Mouse (Mus musculus): Measurements from ENCODE around the gene Tmem204. TPM values are rescaled to one million over a fixed set of nuclear protein-coding genes. Genes with fewer than 3 reads are reported as not detected.

The Tmem204 gene
- total RNA-seq, 1 experiment from 2014 or later, result not detected

DNA sequence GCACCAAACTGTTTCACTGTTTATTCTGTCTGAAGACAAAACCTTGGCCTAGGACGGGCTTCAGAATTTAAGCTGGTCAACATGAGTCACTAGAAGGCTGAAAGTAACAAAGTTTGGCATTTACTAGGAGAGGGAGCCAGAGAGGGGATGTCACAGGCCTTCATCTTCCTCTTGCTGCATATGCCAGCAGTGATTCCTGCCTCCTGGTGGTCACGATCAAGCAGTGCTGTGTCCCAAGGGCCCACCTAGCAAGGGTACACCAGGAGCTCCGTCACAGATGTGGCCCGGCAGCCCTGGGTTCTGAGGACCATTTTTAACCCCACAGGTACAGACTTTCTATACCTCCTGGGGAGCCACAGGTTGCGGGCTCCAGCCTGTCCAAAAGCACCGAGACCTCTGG, 26.4 kb downstream of the Tmem204 start:
- ATAC-seq (replicated peaks in 1 of 2; ENCODE audit: insufficient read depth in 1 of 2, low FRiP score in 2 of 2, low TSS enrichment in 1 of 2, low read depth in 1 of 2, poor library complexity in 2 of 2, severe bottlenecking in 2 of 2), result no peak

DNA sequence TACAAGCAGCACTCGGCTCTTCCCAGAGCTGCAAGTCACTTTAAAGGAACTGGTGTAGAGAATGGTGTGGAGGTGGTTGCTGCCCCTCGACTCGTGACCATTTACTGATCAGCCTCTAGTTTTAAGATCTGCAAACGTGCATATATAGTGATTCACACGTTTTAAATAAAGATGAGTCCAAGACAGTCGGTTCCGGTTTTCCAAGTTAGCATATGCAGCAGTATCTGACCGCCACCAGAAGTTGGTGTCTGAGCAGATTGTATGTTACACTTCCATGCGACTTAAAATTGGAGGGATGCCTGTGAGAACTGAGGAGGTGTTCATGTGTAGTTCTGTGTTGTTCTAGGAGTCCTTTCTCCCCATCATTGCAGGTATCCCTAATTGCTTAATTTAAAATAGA, 30.1 kb downstream of the Tmem204 start:
- no peak for ATAC-seq (replicated peaks in 1 of 2; ENCODE audit: insufficient read depth in 1 of 2, low FRiP score in 2 of 2, low TSS enrichment in 1 of 2, low read depth in 1 of 2, poor library complexity in 2 of 2, severe bottlenecking in 2 of 2)

DNA sequence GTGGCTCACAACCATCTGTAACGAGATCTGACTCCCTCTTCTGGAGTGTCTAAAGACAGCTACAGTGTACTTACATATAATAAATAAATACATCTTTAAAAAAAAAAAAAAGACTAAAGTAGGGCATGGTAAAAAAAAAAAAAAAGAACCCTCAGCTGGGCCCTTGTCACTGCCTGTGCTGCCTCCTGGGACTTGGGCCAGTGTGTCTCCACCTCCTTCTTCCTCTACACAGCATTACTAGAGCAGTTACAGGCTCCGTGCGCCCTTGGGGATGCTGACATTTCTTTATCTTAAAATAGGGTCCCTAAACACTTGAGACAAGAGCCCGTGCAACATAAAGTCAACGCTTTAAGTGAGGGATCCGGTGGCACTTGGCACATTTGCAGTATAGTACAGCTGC, 36.2 kb downstream of the Tmem204 start:
- no peak for ATAC-seq (replicated peaks in 1 of 2; ENCODE audit: insufficient read depth in 1 of 2, low FRiP score in 2 of 2, low TSS enrichment in 1 of 2, low read depth in 1 of 2, poor library complexity in 2 of 2, severe bottlenecking in 2 of 2)

DNA sequence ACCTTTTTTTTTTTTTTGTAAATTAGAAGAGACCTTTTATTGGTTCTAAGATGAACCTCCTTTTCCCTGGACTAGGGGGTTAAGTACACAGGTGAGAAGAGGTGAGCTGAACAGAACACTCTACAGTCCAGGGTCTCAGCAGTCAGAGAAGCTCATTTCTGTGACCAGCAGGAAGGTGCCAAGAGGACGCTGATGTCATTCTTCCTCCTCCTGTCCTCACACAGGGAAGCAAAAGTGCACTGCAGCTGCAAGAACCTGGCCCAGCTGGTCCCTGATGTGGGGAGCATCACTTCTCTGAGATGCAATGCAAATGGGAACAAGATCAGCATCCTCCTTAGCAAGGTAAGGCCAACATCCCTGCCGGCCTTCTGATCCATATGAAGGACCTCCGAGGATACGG, 38.1 kb downstream of the Tmem204 start:
- ATAC-seq (replicated peaks in 1 of 2; ENCODE audit: insufficient read depth in 1 of 2, low FRiP score in 2 of 2, low TSS enrichment in 1 of 2, low read depth in 1 of 2, poor library complexity in 2 of 2, severe bottlenecking in 2 of 2), result no peak

DNA sequence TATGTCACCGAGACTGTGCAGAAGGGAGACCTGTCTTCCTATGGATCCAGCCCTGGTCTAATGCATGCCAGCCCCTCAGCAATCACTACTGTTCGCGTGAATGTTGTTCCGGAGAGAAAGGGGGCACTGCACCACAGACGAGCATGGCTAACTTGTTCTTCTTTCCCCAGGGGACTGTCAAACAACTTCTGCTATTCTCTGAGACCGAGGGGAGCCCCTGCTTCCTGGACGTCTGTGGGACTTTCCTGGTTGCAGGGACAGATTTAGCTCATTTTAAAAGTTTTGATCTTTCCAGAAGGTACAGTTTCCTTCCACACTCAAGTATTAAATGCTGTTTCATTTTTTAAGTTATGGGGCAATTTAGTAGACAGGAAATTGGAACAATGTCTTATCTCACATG, 38.5 kb downstream of the Tmem204 start:
- peak; percentile 76 to 78 for ATAC-seq (replicated peaks in 1 of 2; ENCODE audit: insufficient read depth in 1 of 2, low FRiP score in 2 of 2, low TSS enrichment in 1 of 2, low read depth in 1 of 2, poor library complexity in 2 of 2, severe bottlenecking in 2 of 2)

DNA sequence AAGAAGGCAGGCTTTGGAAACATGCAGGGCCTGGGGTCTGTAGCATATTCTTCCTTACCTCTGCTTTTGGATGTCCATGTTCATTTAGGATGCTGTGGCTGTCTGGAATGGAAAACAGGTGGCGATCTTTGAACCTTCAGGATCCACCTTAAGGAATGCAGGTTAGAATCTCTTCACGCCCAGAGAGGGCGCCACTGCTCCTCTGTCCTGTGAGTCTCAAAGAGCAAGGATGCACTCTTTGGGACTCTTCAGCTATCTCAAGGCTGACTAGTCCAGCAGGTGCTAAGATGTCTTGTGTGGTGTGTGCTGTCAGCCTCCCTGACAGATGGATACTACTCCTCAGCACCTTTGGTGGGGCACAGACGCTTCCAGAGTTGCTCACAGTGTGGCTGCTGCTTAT, 47.2 kb downstream of the Tmem204 start:
- ATAC-seq (replicated peaks in 1 of 2; ENCODE audit: insufficient read depth in 1 of 2, low FRiP score in 2 of 2, low TSS enrichment in 1 of 2, low read depth in 1 of 2, poor library complexity in 2 of 2, severe bottlenecking in 2 of 2), result no peak

DNA sequence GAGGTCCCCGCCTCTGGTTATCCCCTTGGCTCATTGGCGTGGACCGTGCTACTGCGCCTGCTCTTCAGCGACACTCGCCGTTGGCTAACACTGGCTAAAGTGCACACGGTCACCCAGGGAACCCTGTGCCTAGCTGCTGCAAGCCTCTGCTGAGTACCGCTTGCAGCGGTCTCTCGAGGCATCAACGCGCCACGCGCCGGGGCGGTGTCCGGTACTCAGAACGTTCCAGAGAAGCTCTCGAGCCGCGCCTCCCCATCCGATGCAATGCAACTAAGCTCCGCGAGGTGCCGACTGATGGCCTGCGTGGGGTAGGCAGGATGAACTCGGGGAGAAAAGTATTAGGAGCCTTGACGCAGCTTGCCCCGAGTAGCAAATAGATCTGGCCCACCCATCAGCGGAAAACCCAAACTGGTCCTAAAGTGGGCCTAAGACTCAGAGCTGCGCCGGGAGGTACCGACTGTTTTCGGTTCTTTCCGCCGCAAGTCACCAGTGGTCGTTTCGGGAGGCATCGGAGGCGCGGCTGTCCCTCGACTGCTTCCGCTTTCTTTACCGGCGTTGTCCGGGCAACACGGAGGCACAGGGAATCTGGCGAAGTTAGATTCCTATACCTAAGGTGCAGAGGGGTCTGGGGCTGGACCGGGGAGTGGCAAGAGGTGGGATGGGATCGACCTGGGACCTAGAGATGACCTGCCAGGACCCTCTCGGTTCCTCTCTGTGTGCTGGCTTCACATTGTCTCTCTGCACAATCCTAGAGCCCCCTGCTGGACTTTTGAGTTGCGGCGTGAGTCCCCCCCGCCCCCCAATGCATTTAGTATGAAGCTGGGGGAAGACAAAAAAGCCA, 66.9 kb downstream of the Tmem204 start:
- peak; percentile 56 to 66 for ATAC-seq (replicated peaks in 1 of 2; ENCODE audit: insufficient read depth in 1 of 2, low FRiP score in 2 of 2, low TSS enrichment in 1 of 2, low read depth in 1 of 2, poor library complexity in 2 of 2, severe bottlenecking in 2 of 2)

DNA sequence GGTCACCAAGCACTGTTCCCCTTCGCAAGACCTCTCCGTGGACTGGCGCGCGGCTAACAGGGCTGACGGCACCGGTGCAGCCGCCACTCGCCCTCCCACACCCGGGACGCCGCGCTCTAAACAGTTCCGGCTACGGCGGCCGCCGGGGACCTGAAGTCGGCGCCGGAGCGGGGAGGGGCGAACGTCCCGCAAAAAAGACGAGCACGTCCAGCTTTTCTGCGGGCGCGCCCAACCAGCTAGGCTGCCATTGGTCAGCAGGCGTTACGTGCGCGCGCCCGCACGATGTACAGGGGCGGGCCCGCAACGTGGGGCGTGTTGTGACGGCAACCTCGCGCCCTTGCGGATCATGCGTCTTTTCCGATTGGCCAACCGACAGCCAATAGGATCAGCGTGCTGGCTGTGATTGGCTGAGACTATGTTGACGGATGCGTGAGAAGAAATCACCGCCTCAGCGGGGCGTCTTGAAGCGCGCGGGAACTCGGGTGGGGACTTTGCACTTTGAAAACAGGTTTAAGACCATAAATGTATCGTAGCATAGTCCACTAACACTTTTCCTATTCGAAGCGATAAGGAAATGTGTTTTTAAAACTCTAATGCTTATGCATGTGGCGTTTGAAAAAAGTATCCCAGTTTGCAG, 67.6 kb downstream of the Tmem204 start, which contains the start of the genes Cramp1l and Ift140:
Gene Cramp1l, minus strand, starts transcription at position 134 of the 637 bp plus-strand sequence.
Gene Ift140, plus strand, starts transcription at position 431 of the 637 bp plus-strand sequence.
- ATAC-seq (replicated peaks in 1 of 2; ENCODE audit: insufficient read depth in 1 of 2, low FRiP score in 2 of 2, low TSS enrichment in 1 of 2, low read depth in 1 of 2, poor library complexity in 2 of 2, severe bottlenecking in 2 of 2), result peak; percentile 92 to 93

DNA sequence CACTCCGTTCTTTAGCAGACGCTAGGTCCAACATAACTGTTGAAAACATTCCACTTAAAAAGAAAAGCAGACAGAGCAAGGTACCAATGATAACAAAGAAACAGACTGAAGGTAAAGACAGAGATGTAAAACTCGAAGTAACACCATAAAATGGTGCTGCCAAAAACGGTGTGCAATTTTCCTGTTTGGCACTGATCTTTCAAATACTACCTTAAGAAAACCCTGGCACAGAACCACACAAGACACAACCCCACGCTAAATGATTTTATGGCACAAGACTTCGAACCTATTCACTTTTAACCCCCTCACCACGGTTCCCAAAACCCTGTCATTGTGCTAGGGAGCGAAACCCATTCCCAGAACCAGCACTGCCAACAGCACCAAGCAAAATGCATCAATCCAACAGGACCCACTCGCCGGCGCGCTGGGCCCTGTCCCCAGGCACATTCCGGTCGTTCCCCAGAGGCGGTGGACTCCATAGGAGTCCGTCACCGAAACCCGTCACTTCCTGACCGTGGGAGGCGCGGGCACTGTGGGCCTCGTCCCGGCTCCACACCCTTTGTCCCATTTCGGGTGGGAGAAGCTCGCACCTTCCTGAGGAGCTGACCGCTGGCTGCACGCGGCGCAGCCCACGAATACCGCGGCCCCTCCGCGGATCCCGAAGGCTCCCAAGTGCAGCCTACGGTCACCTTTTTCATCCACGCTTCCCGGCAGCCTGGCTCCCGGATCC, 68.4 kb downstream of the Tmem204 start:
- no peak for ATAC-seq (replicated peaks in 1 of 2; ENCODE audit: insufficient read depth in 1 of 2, low FRiP score in 2 of 2, low TSS enrichment in 1 of 2, low read depth in 1 of 2, poor library complexity in 2 of 2, severe bottlenecking in 2 of 2)

DNA sequence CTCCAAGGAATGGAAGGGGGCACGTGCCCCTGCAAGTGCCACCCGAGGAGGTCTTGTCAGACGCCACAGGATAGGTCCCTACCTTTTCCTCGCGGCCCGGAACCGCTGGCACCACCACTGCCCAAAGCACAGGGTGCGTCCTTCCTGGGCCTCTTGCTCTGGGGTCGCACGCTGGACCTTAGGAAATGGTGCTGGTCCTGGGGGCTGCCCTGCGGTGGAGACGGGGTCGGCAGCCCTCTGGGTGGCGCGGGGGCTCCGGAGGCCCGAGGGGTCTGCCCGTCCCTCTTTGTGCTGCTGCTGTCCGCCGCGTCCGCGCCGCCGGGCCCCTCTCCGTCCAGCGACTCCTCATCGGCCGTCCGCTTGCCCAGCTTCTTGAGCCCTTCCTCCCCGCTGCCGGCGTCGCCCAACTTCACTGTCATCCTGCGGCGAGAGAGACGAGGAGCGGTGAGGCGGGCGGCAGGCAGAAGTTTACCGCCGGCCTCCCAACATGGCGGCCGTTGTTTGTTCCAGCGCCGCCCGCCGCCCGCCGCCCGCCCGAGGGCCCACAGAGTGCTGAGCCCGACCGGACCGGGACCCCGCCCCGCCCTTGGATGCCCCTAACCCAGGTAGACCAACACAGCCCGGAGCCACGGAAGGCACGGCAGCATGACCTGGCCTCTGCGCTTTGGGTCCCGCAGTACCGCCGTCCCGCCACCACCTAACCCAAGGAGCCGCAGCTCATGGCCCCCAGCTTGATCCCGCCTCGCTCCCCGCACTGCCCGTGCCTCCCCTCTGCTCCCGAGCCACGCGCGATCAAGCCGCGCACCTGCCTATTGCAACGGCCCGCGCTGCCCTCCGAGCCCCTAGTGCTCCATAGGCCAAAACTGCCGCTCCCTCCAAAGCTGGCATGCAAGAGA, 69.5 kb downstream of the Tmem204 start:
- no peak for ATAC-seq (replicated peaks in 1 of 2; ENCODE audit: insufficient read depth in 1 of 2, low FRiP score in 2 of 2, low TSS enrichment in 1 of 2, low read depth in 1 of 2, poor library complexity in 2 of 2, severe bottlenecking in 2 of 2)

Other genes with a start within 250 kb of the Tmem204 start
- 24.5 and 24.6 TPM in 2 replicates for gene Hagh, start 243.4 kb downstream of the Tmem204 start, total RNA-seq (2017)
- 15.0 and 19.6 TPM in 2 replicates for gene Fahd1, start 233.2 kb downstream of the Tmem204 start, total RNA-seq (2017)
- not detected in 2 replicates for gene Igfals, start 217.6 kb downstream of the Tmem204 start, total RNA-seq (2017)
- 27.9 and 33.1 TPM in 2 replicates for gene Nubp2, start 197.2 kb downstream of the Tmem204 start, total RNA-seq (2017)
- gene Spsb3, start 196.9 kb downstream of the Tmem204 start, total RNA-seq (2017), result 6.0 and 12.9 TPM in 2 replicates
- gene Eme2, start 188.5 kb downstream of the Tmem204 start, total RNA-seq (2017), result 13.7 and 27.3 TPM in 2 replicates
- 23.1 and 25.8 TPM in 2 replicates for gene Mrps34, start 188.5 kb downstream of the Tmem204 start, total RNA-seq (2017)
- 22.5 and 44.1 TPM in 2 replicates for gene Nme3, start 187.1 kb downstream of the Tmem204 start, total RNA-seq (2017)
- 32.8 and 48.7 TPM in 2 replicates for gene Mapk8ip3, start 146.6 kb downstream of the Tmem204 start, total RNA-seq (2017)
- 71.0 and 108 TPM in 2 replicates for gene Jpt2, start 122.9 kb downstream of the Tmem204 start, total RNA-seq (2017)
- 13.3 and 15.4 TPM in 2 replicates for gene Cramp1l, start 67.8 kb downstream of the Tmem204 start, total RNA-seq (2017)
- 35.1 and 41.3 TPM in 2 replicates for gene Ift140, start 67.5 kb downstream of the Tmem204 start, total RNA-seq (2017)
- 22.5 and 28.7 TPM in 2 replicates for gene Telo2, start 32.4 kb upstream of the Tmem204 start, total RNA-seq (2017)
- gene Ptx4, start 37.2 kb upstream of the Tmem204 start, total RNA-seq (2017), result 0.40 TPM in 1 of 2 replicates, not detected in the other
- 7.0 and 7.7 TPM in 2 replicates for gene Clcn7, start 49.8 kb upstream of the Tmem204 start, total RNA-seq (2017)
- not detected in 2 replicates for gene Ccdc154, start 78.9 kb upstream of the Tmem204 start, total RNA-seq (2017)
- gene Gm38655, start 91.9 kb upstream of the Tmem204 start, total RNA-seq (2017), result not detected in 2 replicates
- gene BC003965, start 101.0 kb upstream of the Tmem204 start, total RNA-seq (2017), result 13.3 and 18.7 TPM in 2 replicates
- gene Unkl, start 104.8 kb upstream of the Tmem204 start, total RNA-seq (2017), result 11.6 and 14.4 TPM in 2 replicates
- gene Gnptg, start 156.5 kb upstream of the Tmem204 start, total RNA-seq (2017), result 16.6 and 21.9 TPM in 2 replicates
- gene Tsr3, start 156.6 kb upstream of the Tmem204 start, total RNA-seq (2017), result 29.1 and 29.9 TPM in 2 replicates
- 1.3 and 1.8 TPM in 2 replicates for gene Baiap3, start 172.8 kb upstream of the Tmem204 start, total RNA-seq (2017)
- gene Ube2i, start 191.0 kb upstream of the Tmem204 start, total RNA-seq (2017), result 371 and 385 TPM in 2 replicates
- 10.8 and 48.7 TPM in 2 replicates for gene Prss34, start 214.8 kb upstream of the Tmem204 start, total RNA-seq (2017)
- gene Prss28, start 225.1 kb upstream of the Tmem204 start, total RNA-seq (2017), result not detected in 2 replicates
- gene Prss29, start 235.1 kb upstream of the Tmem204 start, total RNA-seq (2017), result not detected in 2 replicates

Measured in hematopoietic stem cell, adult 5-6 weeks (primary cell).